In genomic region chr7:141367358-141367757, GRCm38 (mm10) we compare ENCODE assay signal across 1 mouse cellular context.
TF ChIP-seq lines count a peak whose summit lies in the region.

No protein-coding gene starts in this region.

TF ChIP-seq in MEL, 35 proteins besides CTCF, POLR2A, EP300 and RAD21 (continued from another document):
- TF ChIP-seq TCF12 (IDR thresholded peaks at IDR 0.05; ENCODE audit: low read depth, low read length): no peak
- TF ChIP-seq HCFC1 (IDR thresholded peaks at IDR 0.05; ENCODE audit: low read depth, low read length): no peak
TF ChIP-seq in MEL: peak in this region for 0.
